Mouse (Mus musculus) forebrain, embryonic 10.5 days (tissue): ENCODE measurements around the gene Ltbp1. TPM values are rescaled to one million over a fixed set of nuclear protein-coding genes. Genes with fewer than 3 reads are reported as not detected.
A peak's percentile ranks its signal among the peaks of the same experiment; 100 is the strongest.

Experiments
- DNase-seq: peaks from one replicate; pipeline ENCODE4 v3.0.0-alpha.2; 2017; ENCODE audit warnings: low spot score; ENCODE audit errors: extremely low spot score
- H3K27ac ChIP-seq: fragments of 300-500 bp; sonication (generic); 2 replicates; pipeline ENCODE4 v1.5.1; 2016; ENCODE audit warnings: mild to moderate bottlenecking
- H3K27me3 ChIP-seq: fragments of 300-500 bp; sonication (generic); 2 replicates; pipeline ENCODE4 v1.6.1; 2016; ENCODE audit warnings: mild to moderate bottlenecking; ENCODE audit not compliant: poor library complexity, severe bottlenecking
- H3K36me3 ChIP-seq: fragments of 300-500 bp; sonication (generic); replicated peaks from 2 replicates; pipeline ENCODE4 v1.6.1; 2016; ENCODE audit warnings: mild to moderate bottlenecking, moderate library complexity
- H3K4me1 ChIP-seq: fragments of 300-500 bp; sonication (generic); 2 replicates; pipeline ENCODE4 v1.6.1; 2016
- H3K4me3 ChIP-seq: fragments of 300-500 bp; sonication (generic); 2 replicates; pipeline ENCODE4 v1.5.1; 2016; ENCODE audit warnings: mild to moderate bottlenecking, moderate library complexity
- H3K9me3 ChIP-seq: fragments of 300-500 bp; sonication (generic); 2 replicates; pipeline ENCODE4 v1.6.1; 2016; ENCODE audit warnings: mild to moderate bottlenecking, moderate library complexity
- whole genome bisulfite sequencing: fragments of 180-500 bp; shearing (Covaris S2); methylation state at CpG from one replicate; pipeline ENCODE4 v1.1.7; 2016; 5-methylcytosine and 5-hydroxymethylcytosine counted together
- polyA plus RNA-seq: library from polyadenylated mRNA; unstranded; fragments of >200 nt; fragmentation: Nextera tagmentation; extraction: Ambion mirVana; gene quantifications from 2 replicates; pipeline ENCODE4 v1.2.1, GENCODE M21; 2016

Gene Ltbp1
- 4.5 TPM in 2 replicates for polyA plus RNA-seq

- peaks cover 28% of the 10 kb centered on the region for H3K27me3 ChIP-seq
- no peaks in the 10 kb centered on the region for H3K9me3 ChIP-seq
- H3K27ac ChIP-seq: peak within 1 kb of the TSS; percentile 94
- peaks cover 24% of the 10 kb centered on the region for H3K4me1 ChIP-seq
- peak; percentile 78 for DNase-seq
- peak within 1 kb of the TSS; percentile 94 for H3K4me3 ChIP-seq
- WGBS: 1% methylated on average over 27 of the region's 27 CpGs
- no peaks in the 10 kb centered on the region for H3K36me3 ChIP-seq
Observed at GRCm38 (mm10) chr17:75005281-75005684, at the start of gene Ltbp1. Gene Ltbp1 (plus strand): TSS chr17:75005568.

GRCm38 (mm10) chr17:74959481-74960245 is 45.7 kb upstream of the Ltbp1 start:
- WGBS: 49% methylated on average over 6 of the region's 6 CpGs
- Histone ChIP-seq H3K9me3 (no peaks in the 10 kb centered on the region), H3K27ac (no peak overlapping the region), H3K4me3 (no peak overlapping the region), H3K36me3 (no peaks in the 10 kb centered on the region), H3K27me3 (no peaks in the 10 kb centered on the region), H3K4me1 (peaks cover 8% of the 10 kb centered on the region)
- DNase-seq: no peak

- Histone ChIP-seq H3K9me3 (no peaks in the 10 kb centered on the region), H3K27me3 (no peaks in the 10 kb centered on the region), H3K27ac (no peak overlapping the region), H3K4me1 (peaks cover 28% of the 10 kb centered on the region), H3K4me3 (no peak overlapping the region), H3K36me3 (no peaks in the 10 kb centered on the region)
- WGBS: 96% methylated on average over 8 of the region's 8 CpGs
- DNase-seq: no peak
Observed at GRCm38 (mm10) chr17:74963222-74963621, 42.1 kb upstream of the Ltbp1 start.

GRCm38 (mm10) chr17:74963861-74964260 is 41.5 kb upstream of the Ltbp1 start:
- Histone ChIP-seq H3K4me3 (no peak overlapping the region), H3K36me3 (no peaks in the 10 kb centered on the region), H3K9me3 (no peaks in the 10 kb centered on the region), H3K27ac (no peak overlapping the region), H3K27me3 (no peaks in the 10 kb centered on the region), H3K4me1 (peaks cover 34% of the 10 kb centered on the region)
- DNase-seq: no peak
- 97% methylated on average over 3 of the region's 3 CpGs for WGBS

GRCm38 (mm10) chr17:74967298-74967848 is 38.0 kb upstream of the Ltbp1 start:
- Histone ChIP-seq H3K4me1 (peaks cover 37% of the 10 kb centered on the region), H3K9me3 (no peaks in the 10 kb centered on the region), H3K36me3 (no peaks in the 10 kb centered on the region), H3K4me3 (no peak overlapping the region), H3K27me3 (no peaks in the 10 kb centered on the region), H3K27ac (no peak overlapping the region)
- no peak for DNase-seq
- WGBS: 36% methylated on average over 7 of the region's 7 CpGs

- no peak overlapping the region for H3K27ac ChIP-seq
- 62% methylated on average over 9 of the region's 9 CpGs for WGBS
- H3K27me3 ChIP-seq: no peaks in the 10 kb centered on the region
- no peaks in the 10 kb centered on the region for H3K9me3 ChIP-seq
- DNase-seq: no peak
- no peak overlapping the region for H3K4me3 ChIP-seq
- H3K36me3 ChIP-seq: no peaks in the 10 kb centered on the region
- peaks cover 37% of the 10 kb centered on the region for H3K4me1 ChIP-seq
Observed at GRCm38 (mm10) chr17:74968152-74968712, 37.1 kb upstream of the Ltbp1 start.

GRCm38 (mm10) chr17:74968738-74969271 is 36.6 kb upstream of the Ltbp1 start:
- Histone ChIP-seq H3K9me3 (no peaks in the 10 kb centered on the region), H3K27me3 (no peaks in the 10 kb centered on the region), H3K4me3 (no peak overlapping the region), H3K4me1 (peaks cover 37% of the 10 kb centered on the region), H3K36me3 (no peaks in the 10 kb centered on the region), H3K27ac (no peak overlapping the region)
- DNase-seq: no peak
- 77% methylated on average over 16 of the region's 16 CpGs for WGBS

- DNase-seq: peak; percentile 7
- no peaks in the 10 kb centered on the region for H3K36me3 ChIP-seq
- H3K27ac ChIP-seq: no peak overlapping the region
- no peaks in the 10 kb centered on the region for H3K9me3 ChIP-seq
- H3K4me3 ChIP-seq: no peak overlapping the region
- no peaks in the 10 kb centered on the region for H3K4me1 ChIP-seq
- no peaks in the 10 kb centered on the region for H3K27me3 ChIP-seq
- WGBS: 84% methylated on average over 6 of the region's 6 CpGs
Observed at GRCm38 (mm10) chr17:74975192-74975591, 30.2 kb upstream of the Ltbp1 start.

- H3K4me1 ChIP-seq: no peaks in the 10 kb centered on the region
- no peaks in the 10 kb centered on the region for H3K36me3 ChIP-seq
- no peaks in the 10 kb centered on the region for H3K27me3 ChIP-seq
- H3K27ac ChIP-seq: no peak overlapping the region
- H3K9me3 ChIP-seq: no peaks in the 10 kb centered on the region
- 85% methylated on average over 8 of the region's 8 CpGs for WGBS
- no peak overlapping the region for H3K4me3 ChIP-seq
- DNase-seq: no peak
Observed at GRCm38 (mm10) chr17:74976167-74976985, 29.0 kb upstream of the Ltbp1 start.

GRCm38 (mm10) chr17:74979767-74980166 is 25.6 kb upstream of the Ltbp1 start:
- Histone ChIP-seq H3K9me3 (no peaks in the 10 kb centered on the region), H3K36me3 (no peaks in the 10 kb centered on the region), H3K4me1 (no peaks in the 10 kb centered on the region), H3K4me3 (no peak overlapping the region), H3K27ac (no peak overlapping the region), H3K27me3 (no peaks in the 10 kb centered on the region)
- no peak for DNase-seq
- 93% methylated on average over 8 of the region's 8 CpGs for WGBS

- H3K4me3 ChIP-seq: no peak overlapping the region
- no peak for DNase-seq
- no peaks in the 10 kb centered on the region for H3K9me3 ChIP-seq
- H3K27me3 ChIP-seq: no peaks in the 10 kb centered on the region
- H3K36me3 ChIP-seq: no peaks in the 10 kb centered on the region
- 92% methylated on average over 5 of the region's 5 CpGs for WGBS
- H3K27ac ChIP-seq: no peak overlapping the region
- H3K4me1 ChIP-seq: peaks cover under 1% of the 10 kb centered on the region; the same call in 1 of the 2 replicates
Observed at GRCm38 (mm10) chr17:74981703-74982102, 23.7 kb upstream of the Ltbp1 start.

- peaks cover 6% of the 10 kb centered on the region for H3K4me1 ChIP-seq
- DNase-seq: no peak
- no peaks in the 10 kb centered on the region for H3K9me3 ChIP-seq
- no peak overlapping the region for H3K27ac ChIP-seq
- H3K27me3 ChIP-seq: no peaks in the 10 kb centered on the region
- WGBS: 80% methylated on average over 1 of the region's 1 CpGs
- H3K36me3 ChIP-seq: no peaks in the 10 kb centered on the region
- H3K4me3 ChIP-seq: no peak overlapping the region
Observed at GRCm38 (mm10) chr17:74982880-74983279, 22.5 kb upstream of the Ltbp1 start.
